Mouse (Mus musculus) brain, embryonic 14.5 days (tissue): ENCODE results near the gene Acss3.

Experiments used
- CTCF ChIP-seq: fragments of 200-500 bp; IDR thresholded peaks from 2 replicates; pipeline ENCODE4 v1.5.1; 2012; ENCODE audit warnings: inconsistent platforms, mild to moderate bottlenecking, moderate library complexity, borderline replicate concordance; ENCODE audit not compliant: insufficient read depth, insufficient read length; ENCODE audit errors: extremely low read depth
- POLR2A ChIP-seq: fragments of 200-500 bp; IDR thresholded peaks from 2 replicates; pipeline ENCODE4 v1.6.1; 2012; ENCODE audit warnings: mild to moderate bottlenecking, inconsistent platforms, borderline replicate concordance; ENCODE audit not compliant: poor library complexity, insufficient read depth, insufficient read length, severe bottlenecking; ENCODE audit errors: extremely low read depth

DNA sequence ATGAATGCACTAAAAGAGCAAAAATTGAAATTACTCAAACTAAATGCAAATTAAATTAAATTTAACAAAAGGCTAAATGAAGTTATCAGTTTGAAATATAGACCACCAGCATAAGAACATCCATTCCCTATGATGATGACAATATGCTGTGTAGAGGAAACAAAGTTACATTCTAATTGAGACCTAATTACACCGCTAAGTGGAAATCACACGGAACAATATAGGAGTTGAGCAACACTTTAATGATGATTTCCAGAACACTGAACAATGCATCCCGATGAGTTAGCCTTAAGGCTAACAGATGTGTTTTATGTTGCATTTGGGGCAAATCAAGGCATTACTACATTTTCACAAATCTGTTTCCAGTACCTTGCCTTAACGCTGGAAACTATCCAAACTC is 99.2 kb downstream of the Acss3 start:
- TF ChIP-seq POLR2A (no peak), CTCF (no peak)
